In genomic region chr7:109174337-109174948, GRCm38 (mm10) we compare ENCODE assay signal across 7 mouse cellular contexts. TPM values are rescaled to one million over a fixed set of nuclear protein-coding genes. Genes with fewer than 3 reads are reported as not detected.
A peak's percentile ranks its signal among the peaks of the same experiment; 100 is the strongest.
DNase-seq lines count a peak whose midpoint lies in the region; ATAC-seq lines count a peak whose summit lies in the region.

No protein-coding gene starts in this region.

- H3K4me2 ChIP-seq in intestine, embryonic 14.5 days (ENCODE audit: low read length), result peak overlapping the region; percentile 94
- peak overlapping the region; percentile 99 for H3K4me2 ChIP-seq in limb, embryonic 11.5 days (ENCODE audit: low read depth, severe bottlenecking)
- H3K4me2 ChIP-seq in midbrain, embryonic 12.5 days (replicated peaks), result peak overlapping the region; percentile 80

- 6% methylated on average over 31 of the region's 31 CpGs for WGBS in intestine, embryonic 14.5 days
- WGBS in limb, embryonic 11.5 days, result 4% methylated on average over 31 of the region's 31 CpGs
- 3% methylated on average over 31 of the region's 31 CpGs for WGBS in midbrain, embryonic 12.5 days

- DNase-seq in brain, adult 2 months (ENCODE audit: low read depth, low spot score), result peak; percentile 90
- DNase-seq in cerebellum, postnatal 4 days (ENCODE audit: low spot score in 2 of 2), result peak; percentile 29 to 49
- peak; percentile 36 to 37 for DNase-seq in gastrocnemius, postnatal 36 days
- peak; percentile 72 for DNase-seq in intestine, embryonic 14.5 days (ENCODE audit: low spot score)
- DNase-seq in limb, embryonic 11.5 days (ENCODE audit: low spot score), result peak; percentile 75
- peak; percentile 60 for DNase-seq in urinary bladder, adult 2 months (ENCODE audit: low spot score)

- peaks cover 53% of the 10 kb centered on the region for H3K27me3 ChIP-seq in intestine, embryonic 14.5 days (replicated peaks; ENCODE audit: control insufficient read depth, insufficient read depth, low read length)
- no peaks in the 10 kb centered on the region for H3K27me3 ChIP-seq in limb, embryonic 11.5 days (ENCODE audit: control insufficient read depth, insufficient read depth, low read length)
- H3K27me3 ChIP-seq in midbrain, embryonic 12.5 days, result peaks cover 31% of the 10 kb centered on the region

- H3K4me1 ChIP-seq in intestine, embryonic 14.5 days (replicated peaks; ENCODE audit: control insufficient read depth, insufficient read depth, low read length), result peaks cover 3% of the 10 kb centered on the region
- H3K4me1 ChIP-seq in limb, embryonic 11.5 days (ENCODE audit: control insufficient read depth, insufficient read depth, low read length), result peaks cover 20% of the 10 kb centered on the region
- peaks cover 56% of the 10 kb centered on the region for H3K4me1 ChIP-seq in midbrain, embryonic 12.5 days

- no peaks in the 10 kb centered on the region for H3K36me3 ChIP-seq in intestine, embryonic 14.5 days (ENCODE audit: control insufficient read depth, insufficient read depth, low read length)
- no peaks in the 10 kb centered on the region for H3K36me3 ChIP-seq in limb, embryonic 11.5 days (ENCODE audit: control insufficient read depth, insufficient read depth, low read length)
- no peaks in the 10 kb centered on the region for H3K36me3 ChIP-seq in midbrain, embryonic 12.5 days

- ATAC-seq in intestine, embryonic 14.5 days (replicated peaks; ENCODE audit: low FRiP score, low TSS enrichment, low read depth), result 0 out of 2 replicates have a peak, but pooled peaks have one; percentile 25
- ATAC-seq in limb, embryonic 11.5 days (ENCODE audit: insufficient number of reproducible peaks, low FRiP score, low TSS enrichment, low read depth), result no peak
- ATAC-seq in midbrain, embryonic 12.5 days (ENCODE audit: low FRiP score, low read depth), result peak; percentile 17

- no peak overlapping the region for H3K27ac ChIP-seq in intestine, embryonic 14.5 days (ENCODE audit: low read depth)
- H3K27ac ChIP-seq in limb, embryonic 11.5 days (replicated peaks; ENCODE audit: low read depth, low read length), result peak overlapping the region; percentile 79; the same call in 1 of the 2 replicates
- peak overlapping the region; percentile 73 for H3K27ac ChIP-seq in midbrain, embryonic 12.5 days (replicated peaks)

- intact Hi-C loops in gastrocnemius, postnatal 36 days (cut with DNase I), result no loop called here

- H3K9ac ChIP-seq in intestine, embryonic 14.5 days (ENCODE audit: low read length), result peak overlapping the region; percentile 14
- peak overlapping the region; percentile 87 for H3K9ac ChIP-seq in limb, embryonic 11.5 days (ENCODE audit: low read length)
- H3K9ac ChIP-seq in midbrain, embryonic 12.5 days (replicated peaks), result peak overlapping the region; percentile 93

- H3K9me3 ChIP-seq in intestine, embryonic 14.5 days (ENCODE audit: control insufficient read depth, low read length), result no peaks in the 10 kb centered on the region
- no peaks in the 10 kb centered on the region for H3K9me3 ChIP-seq in limb, embryonic 11.5 days (ENCODE audit: control insufficient read depth, low read length)
- H3K9me3 ChIP-seq in midbrain, embryonic 12.5 days, result no peaks in the 10 kb centered on the region

- H3K4me3 ChIP-seq in intestine, embryonic 14.5 days (ENCODE audit: low read depth, low read length), result peak overlapping the region; percentile 49
- peak overlapping the region; percentile 58 for H3K4me3 ChIP-seq in limb, embryonic 11.5 days (ENCODE audit: low read depth, low read length)
- peak overlapping the region; percentile 64 for H3K4me3 ChIP-seq in midbrain, embryonic 12.5 days

RNA-seq across cellular contexts. Expression of gene Lmo1, which starts 0.6 kb away (rescaled TPM):
- 1 to 10 TPM; 2.3 to 2.8 TPM for total RNA-seq in gastrocnemius, postnatal 36 days (2021)
- 1.7 and 2.9 TPM in 2 replicates for polyA plus RNA-seq in intestine, embryonic 14.5 days (2014; fragmentation: Nextera tagmentation; extraction: Ambion mirVana)
- polyA plus RNA-seq in limb, embryonic 11.5 days (2014; fragmentation: Nextera tagmentation; extraction: Ambion mirVana), result 31.9 and 34.8 TPM in 2 replicates
- 149 and 177 TPM in 2 replicates for polyA plus RNA-seq in midbrain, embryonic 12.5 days (2016; fragmentation: Nextera tagmentation; extraction: Ambion mirVana)
- 155 and 164 TPM in 2 replicates for polyA plus RNA-seq in urinary bladder, adult 2 months (2012; rRNA removed)

Comparison
In these comparisons a context has a peak if more than half of its experiments do, and no peak if none do; other contexts are left out.
1. DNase-seq: peak in every context shown above with its lines; median percentile 90 in brain, adult 2 months; 75 in limb, embryonic 11.5 days; 72 in intestine, embryonic 14.5 days; 60 in urinary bladder, adult 2 months; 39 in cerebellum, postnatal 4 days; 36 in gastrocnemius, postnatal 36 days.
2. H3K9ac ChIP-seq: peak in every context shown above with its lines; median percentile 93 in midbrain, embryonic 12.5 days; 87 in limb, embryonic 11.5 days; 14 in intestine, embryonic 14.5 days.